Mouse (Mus musculus): ENCODE measurements at regions not wholly inside any gene's neighbourhood (a gene's known extent, or its start where the extent isn't known, plus 50 kb on each side); places are given as distances from the start of the nearest gene placed in this dataset.

- H3K36me3 ChIP-seq = no peaks in the 10 kb centered on the region
- WGBS = 74% methylated on average over 2 of the region's 2 CpGs
- no peak overlapping the region for H3K9ac ChIP-seq
- H3K4me3 ChIP-seq = no peak overlapping the region
- H3K4me2 ChIP-seq = no peak overlapping the region
- no peak for ATAC-seq (ENCODE audit: insufficient number of reproducible peaks, low FRiP score)
- H3K9me3 ChIP-seq (replicated peaks) = no peaks in the 10 kb centered on the region
- no peaks in the 10 kb centered on the region for H3K4me1 ChIP-seq (replicated peaks)
- no peaks in the 10 kb centered on the region for H3K27me3 ChIP-seq (replicated peaks)
- H3K27ac ChIP-seq (ENCODE audit: poor library complexity, severe bottlenecking) = no peak overlapping the region
Observed at GRCm38 (mm10) chr13:39702621-39703020, 658.6 kb downstream of the Ofcc1 start.

- 64% methylated on average over 3 of the region's 3 CpGs for WGBS
- Histone ChIP-seq H3K4me3 (no peak overlapping the region), H3K4me1 (replicated peaks) (no peaks in the 10 kb centered on the region), H3K27ac (ENCODE audit: poor library complexity, severe bottlenecking) (no peak overlapping the region), H3K27me3 (replicated peaks) (no peaks in the 10 kb centered on the region), H3K9me3 (replicated peaks) (no peaks in the 10 kb centered on the region), H3K4me2 (no peak overlapping the region), H3K9ac (no peak overlapping the region), H3K36me3 (no peaks in the 10 kb centered on the region)
- no peak for ATAC-seq (ENCODE audit: insufficient number of reproducible peaks, low FRiP score)
Observed at GRCm38 (mm10) chr13:39691291-39692024, 669.8 kb downstream of the Ofcc1 start.

DNA sequence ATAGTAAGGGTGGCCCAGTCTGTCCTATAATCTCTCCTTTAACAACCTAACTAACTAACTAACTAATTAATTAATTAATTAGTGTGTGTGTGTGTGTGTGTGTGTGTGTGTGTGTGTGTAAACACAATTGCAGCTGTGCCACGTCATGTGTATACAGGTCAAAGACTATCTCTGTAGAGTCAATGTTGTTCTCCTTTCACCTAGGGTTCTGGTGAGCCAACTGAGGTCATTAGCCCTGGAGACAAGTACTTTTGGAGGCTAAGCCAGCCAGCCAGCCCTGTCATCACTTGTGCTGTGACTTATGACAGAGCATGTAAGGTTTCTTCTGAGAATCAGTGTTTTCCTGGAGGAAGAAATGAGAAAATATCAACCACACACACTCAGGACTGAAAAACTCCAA lies 696.7 kb downstream of the Ofcc1 start:
- H3K9ac ChIP-seq = no peak overlapping the region
- H3K27me3 ChIP-seq (replicated peaks) = no peaks in the 10 kb centered on the region
- no peaks in the 10 kb centered on the region for H3K9me3 ChIP-seq (replicated peaks)
- H3K4me2 ChIP-seq = no peak overlapping the region
- H3K27ac ChIP-seq (ENCODE audit: poor library complexity, severe bottlenecking) = no peak overlapping the region
- no peak overlapping the region for H3K4me3 ChIP-seq
- no peak for ATAC-seq (ENCODE audit: insufficient number of reproducible peaks, low FRiP score)
- 52% methylated on average over 1 of the region's 1 CpGs for WGBS
- H3K4me1 ChIP-seq (replicated peaks) = peaks cover 6% of the 10 kb centered on the region
- no peaks in the 10 kb centered on the region for H3K36me3 ChIP-seq

- ATAC-seq (ENCODE audit: insufficient number of reproducible peaks, low FRiP score) = no peak
- no peak overlapping the region for H3K9ac ChIP-seq
- H3K4me2 ChIP-seq = peak overlapping the region; percentile 36; the same call in 1 of the 2 replicates
- peaks cover 4% of the 10 kb centered on the region; the same call in 1 of the 2 replicates for H3K4me1 ChIP-seq (replicated peaks)
- no peak overlapping the region for H3K4me3 ChIP-seq
- no peak overlapping the region for H3K27ac ChIP-seq (ENCODE audit: poor library complexity, severe bottlenecking)
- WGBS = 38% methylated on average over 12 of the region's 12 CpGs
- no peaks in the 10 kb centered on the region for H3K9me3 ChIP-seq (replicated peaks)
- H3K36me3 ChIP-seq = no peaks in the 10 kb centered on the region
- H3K27me3 ChIP-seq (replicated peaks) = peaks cover 7% of the 10 kb centered on the region; the same call in 1 of the 2 replicates
Observed at GRCm38 (mm10) chr13:39649457-39649856, 688.8 kb upstream of the Slc35b3 start.

DNA sequence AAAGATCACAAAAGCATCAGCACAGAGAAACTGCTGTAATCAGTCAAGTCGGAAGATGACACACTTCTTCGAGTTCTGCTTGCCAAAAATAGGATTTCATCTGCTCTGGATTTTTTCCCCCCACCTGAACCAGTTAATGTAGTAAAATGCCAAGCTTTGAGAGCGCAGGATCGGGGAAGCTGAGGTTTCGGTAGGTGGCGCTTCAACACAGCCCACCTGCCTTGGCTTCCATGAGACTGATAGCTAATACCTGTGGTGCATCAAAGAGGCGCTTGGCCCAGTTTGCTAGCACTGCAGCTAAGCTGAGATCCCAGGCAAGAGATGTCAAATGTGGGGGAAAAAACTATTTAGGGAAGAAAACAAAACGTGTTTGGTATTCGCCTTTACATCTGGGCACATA lies 686.7 kb upstream of the Slc35b3 start:
- Histone ChIP-seq H3K9me3 (replicated peaks) (no peaks in the 10 kb centered on the region), H3K9ac (no peak overlapping the region), H3K36me3 (no peaks in the 10 kb centered on the region), H3K27ac (ENCODE audit: poor library complexity, severe bottlenecking) (no peak overlapping the region), H3K27me3 (replicated peaks) (peaks cover 7% of the 10 kb centered on the region; the same call in 1 of the 2 replicates), H3K4me3 (no peak overlapping the region), H3K4me2 (no peak overlapping the region), H3K4me1 (replicated peaks) (peaks cover 4% of the 10 kb centered on the region; the same call in 1 of the 2 replicates)
- ATAC-seq (ENCODE audit: insufficient number of reproducible peaks, low FRiP score) = no peak
- WGBS = 16% methylated on average over 9 of the region's 9 CpGs

DNA sequence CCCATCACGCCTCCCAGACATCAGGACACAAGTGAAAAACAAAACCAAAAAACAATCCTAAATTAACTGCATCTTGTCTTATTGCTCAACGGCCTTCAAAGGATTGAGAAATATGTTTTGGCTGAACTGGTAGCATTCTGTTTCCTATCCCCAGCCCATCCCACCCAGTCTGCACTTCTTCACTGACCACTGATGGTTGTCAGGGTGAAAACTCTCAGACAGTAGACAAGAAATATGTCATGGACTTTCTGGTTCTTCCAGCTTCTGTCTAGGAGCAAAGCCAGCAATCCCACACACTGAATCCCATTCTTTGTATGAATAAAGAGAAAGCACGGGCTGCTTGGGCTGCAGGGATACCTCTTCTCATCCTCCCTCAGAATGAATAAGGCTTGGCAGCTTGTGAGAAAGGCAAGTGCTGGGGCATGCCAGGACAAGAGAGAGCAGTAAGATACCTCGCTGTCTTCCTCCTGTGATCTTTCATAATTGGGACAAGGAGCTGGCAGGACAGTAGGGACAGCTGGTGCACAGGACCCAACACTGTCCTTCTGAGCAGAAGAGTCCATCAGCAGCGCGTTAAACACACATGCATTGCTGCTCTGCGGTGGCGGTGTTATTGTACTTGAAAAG lies 670.9 kb upstream of the Slc35b3 start:
- Histone ChIP-seq H3K9ac (no peak overlapping the region), H3K4me1 (replicated peaks) (no peaks in the 10 kb centered on the region), H3K27ac (ENCODE audit: poor library complexity, severe bottlenecking) (no peak overlapping the region), H3K36me3 (no peaks in the 10 kb centered on the region), H3K27me3 (replicated peaks) (no peaks in the 10 kb centered on the region), H3K4me2 (no peak overlapping the region), H3K4me3 (no peak overlapping the region), H3K9me3 (replicated peaks) (no peaks in the 10 kb centered on the region)
- no peak for ATAC-seq (ENCODE audit: insufficient number of reproducible peaks, low FRiP score)
- 82% methylated on average over 8 of the region's 8 CpGs for WGBS

All from heart, embryonic 12.5 days (tissue).